Mouse (Mus musculus): ENCODE measurements around the gene Klhl8. TPM values are rescaled to one million over a fixed set of nuclear protein-coding genes. Genes with fewer than 3 reads are reported as not detected.
"Not testable (repeated sequence)": the region's sequence is repeated elsewhere in the genome, so short reads cannot be mapped to it uniquely, and the experiment has no call there.

Klhl8 gene
- polyA plus RNA-seq (2016; fragmentation: Nextera tagmentation; extraction: Ambion mirVana), result 7.3 and 9.7 TPM in 2 replicates

GRCm38 (mm10) chr5:103910748-103911409 lies at the start of gene Klhl8:
Klhl8 (minus strand) TSS chr5:103911259.
- DNase-seq (ENCODE audit: low spot score), result peak; percentile 89
- Histone ChIP-seq H3K36me3 (no peaks in the 10 kb centered on the region), H3K27ac (peak within 1 kb of the TSS; percentile 90), H3K27me3 (ENCODE audit: low read depth, poor library complexity, severe bottlenecking) (peaks cover 9% of the 10 kb centered on the region; the same call in 1 of the 2 replicates), H3K4me1 (peaks cover 18% of the 10 kb centered on the region), H3K9me3 (replicated peaks) (no peaks in the 10 kb centered on the region), H3K4me3 (peak within 1 kb of the TSS; percentile 90)
- under 1% methylated on average over 86 of the region's 86 CpGs for WGBS

GRCm38 (mm10) chr5:103954638-103955037 lies 43.6 kb upstream of the Klhl8 start:
- no peak for DNase-seq (ENCODE audit: low spot score)
- Histone ChIP-seq H3K36me3 (no peaks in the 10 kb centered on the region), H3K4me1 (no peaks in the 10 kb centered on the region), H3K4me3 (no peak overlapping the region), H3K9me3 (replicated peaks) (no peaks in the 10 kb centered on the region), H3K27ac (no peak overlapping the region), H3K27me3 (ENCODE audit: low read depth, poor library complexity, severe bottlenecking) (no peaks in the 10 kb centered on the region)
- 87% methylated on average over 5 of the region's 5 CpGs for WGBS

GRCm38 (mm10) chr5:103953135-103954083 lies 42.4 kb upstream of the Klhl8 start:
- Histone ChIP-seq H3K36me3 (no peaks in the 10 kb centered on the region), H3K9me3 (replicated peaks) (no peaks in the 10 kb centered on the region), H3K4me1 (no peaks in the 10 kb centered on the region), H3K4me3 (no peak overlapping the region), H3K27ac (no peak overlapping the region), H3K27me3 (ENCODE audit: low read depth, poor library complexity, severe bottlenecking) (no peaks in the 10 kb centered on the region)
- WGBS, result 91% methylated on average over 10 of the region's 10 CpGs
- DNase-seq (ENCODE audit: low spot score), result no peak

- H3K27ac ChIP-seq; H3K4me1 ChIP-seq; H3K4me3 ChIP-seq; H3K27me3 ChIP-seq (ENCODE audit: low read depth, poor library complexity, severe bottlenecking); H3K9me3 ChIP-seq (replicated peaks); DNase-seq (ENCODE audit: low spot score); H3K36me3 ChIP-seq: not testable (repeated sequence)
- 95% methylated on average over 15 of the region's 15 CpGs for WGBS
Observed at GRCm38 (mm10) chr5:103950138-103950537, 39.1 kb upstream of the Klhl8 start.

- H3K4me3 ChIP-seq, result no peak overlapping the region
- no peaks in the 10 kb centered on the region for H3K36me3 ChIP-seq
- no peaks in the 10 kb centered on the region for H3K9me3 ChIP-seq (replicated peaks)
- 62% methylated on average over 6 of the region's 6 CpGs for WGBS
- peaks cover 35% of the 10 kb centered on the region for H3K4me1 ChIP-seq
- H3K27ac ChIP-seq, result no peak overlapping the region
- no peak for DNase-seq (ENCODE audit: low spot score)
- no peaks in the 10 kb centered on the region for H3K27me3 ChIP-seq (ENCODE audit: low read depth, poor library complexity, severe bottlenecking)
Observed at GRCm38 (mm10) chr5:103943183-103943582, 32.1 kb upstream of the Klhl8 start.

- no peak for DNase-seq (ENCODE audit: low spot score)
- H3K4me3 ChIP-seq, result no peak overlapping the region
- no peaks in the 10 kb centered on the region for H3K36me3 ChIP-seq
- no peak overlapping the region for H3K27ac ChIP-seq
- no peaks in the 10 kb centered on the region for H3K9me3 ChIP-seq (replicated peaks)
- H3K27me3 ChIP-seq (ENCODE audit: low read depth, poor library complexity, severe bottlenecking), result no peaks in the 10 kb centered on the region
- WGBS, result 83% methylated on average over 1 of the region's 1 CpGs
- peaks cover 41% of the 10 kb centered on the region for H3K4me1 ChIP-seq
Observed at GRCm38 (mm10) chr5:103939856-103940255, 28.8 kb upstream of the Klhl8 start.

- Histone ChIP-seq H3K27me3 (ENCODE audit: low read depth, poor library complexity, severe bottlenecking) (no peaks in the 10 kb centered on the region), H3K4me1 (peaks cover 39% of the 10 kb centered on the region), H3K9me3 (replicated peaks) (no peaks in the 10 kb centered on the region), H3K36me3 (no peaks in the 10 kb centered on the region), H3K27ac (peak overlapping the region; percentile 12; the same call in 1 of the 2 replicates), H3K4me3 (no peak overlapping the region)
- DNase-seq (ENCODE audit: low spot score), result no peak
- WGBS, result 83% methylated on average over 7 of the region's 7 CpGs
Observed at GRCm38 (mm10) chr5:103939350-103939652, 28.2 kb upstream of the Klhl8 start.

GRCm38 (mm10) chr5:103938547-103939349 lies 27.7 kb upstream of the Klhl8 start:
- no peaks in the 10 kb centered on the region for H3K9me3 ChIP-seq (replicated peaks)
- DNase-seq (ENCODE audit: low spot score), result no peak
- H3K4me3 ChIP-seq, result no peak overlapping the region
- H3K27me3 ChIP-seq (ENCODE audit: low read depth, poor library complexity, severe bottlenecking), result no peaks in the 10 kb centered on the region
- peaks cover 33% of the 10 kb centered on the region for H3K4me1 ChIP-seq
- 79% methylated on average over 11 of the region's 11 CpGs for whole genome bisulfite sequencing
- H3K27ac ChIP-seq, result peak overlapping the region; percentile 17; the same call in 1 of the 2 replicates
- no peaks in the 10 kb centered on the region for H3K36me3 ChIP-seq

GRCm38 (mm10) chr5:103936906-103937589 lies 26.0 kb upstream of the Klhl8 start:
- Histone ChIP-seq H3K27ac (peak overlapping the region; percentile 68), H3K4me3 (no peak overlapping the region; the same call in 1 of the 2 replicates), H3K36me3 (no peaks in the 10 kb centered on the region), H3K9me3 (replicated peaks) (0 out of 2 replicates have a peak, but pooled peaks cover 2% of the 10 kb centered on the region), H3K4me1 (peaks cover 26% of the 10 kb centered on the region), H3K27me3 (ENCODE audit: low read depth, poor library complexity, severe bottlenecking) (no peaks in the 10 kb centered on the region)
- 58% methylated on average over 14 of the region's 14 CpGs for WGBS
- DNase-seq (ENCODE audit: low spot score), result peak; percentile 61

- not testable (repeated sequence) for H3K27me3 ChIP-seq (ENCODE audit: low read depth, poor library complexity, severe bottlenecking); H3K36me3 ChIP-seq; H3K4me3 ChIP-seq; DNase-seq (ENCODE audit: low spot score); H3K27ac ChIP-seq; H3K9me3 ChIP-seq (replicated peaks)
- H3K4me1 ChIP-seq, result peaks cover 13% of the 10 kb centered on the region
Observed at GRCm38 (mm10) chr5:103931924-103932323, 20.9 kb upstream of the Klhl8 start.

GRCm38 (mm10) chr5:103930511-103930910 lies 19.5 kb upstream of the Klhl8 start:
- 87% methylated on average over 5 of the region's 5 CpGs for WGBS
- Histone ChIP-seq H3K4me3 (no peak overlapping the region), H3K4me1 (peaks cover 11% of the 10 kb centered on the region), H3K9me3 (replicated peaks) (0 out of 2 replicates have a peak, but pooled peaks cover 2% of the 10 kb centered on the region), H3K27me3 (ENCODE audit: low read depth, poor library complexity, severe bottlenecking) (no peaks in the 10 kb centered on the region), H3K36me3 (no peaks in the 10 kb centered on the region), H3K27ac (no peak overlapping the region)
- no peak for DNase-seq (ENCODE audit: low spot score)

- DNase-seq (ENCODE audit: low spot score), result no peak
- no peaks in the 10 kb centered on the region for H3K36me3 ChIP-seq
- WGBS, result 95% methylated on average over 7 of the region's 7 CpGs
Observed at GRCm38 (mm10) chr5:103928196-103928550, 17.1 kb upstream of the Klhl8 start.

More at GRCm38 (mm10) chr5:103928196-103928550, 17.1 kb upstream of the Klhl8 start:
- Histone ChIP-seq H3K4me1 (peaks cover 11% of the 10 kb centered on the region), H3K27me3 (ENCODE audit: low read depth, poor library complexity, severe bottlenecking) (no peaks in the 10 kb centered on the region), H3K4me3 (no peak overlapping the region), H3K27ac (peak overlapping the region; percentile 68; the same call in 1 of the 2 replicates), H3K9me3 (replicated peaks) (0 out of 2 replicates have a peak, but pooled peaks cover 2% of the 10 kb centered on the region)
